Mouse (Mus musculus) Muller cell, postnatal 12 days (primary cell): ENCODE measurements around the gene Tmem102.
A peak's percentile ranks its signal among the peaks of the same experiment; 100 is the strongest.

Source experiments
- DNase-seq: peaks from one replicate; pipeline ENCODE4 v3.0.0-alpha.2; 2015; ENCODE audit errors: inconsistent ontology term

The Tmem102 gene

GRCm38 (mm10) chr11:69804972-69805909 lies at the start of gene Tmem102:
Gene Tmem102, minus strand, starts transcription at chr11:69805624.
- DNase-seq = no peak

GRCm38 (mm10) chr11:69854680-69855079 lies 49.3 kb upstream of the Tmem102 start:
- DNase-seq = no peak

GRCm38 (mm10) chr11:69853994-69854393 lies 48.6 kb upstream of the Tmem102 start:
- no peak for DNase-seq

GRCm38 (mm10) chr11:69850754-69851153 lies 45.3 kb upstream of the Tmem102 start:
- no peak for DNase-seq

GRCm38 (mm10) chr11:69849884-69850283 lies 44.5 kb upstream of the Tmem102 start:
- no peak for DNase-seq

GRCm38 (mm10) chr11:69849128-69849527 lies 43.7 kb upstream of the Tmem102 start:
- DNase-seq = no peak

GRCm38 (mm10) chr11:69848021-69848420 lies 42.6 kb upstream of the Tmem102 start:
- DNase-seq = no peak

- peak; percentile 42 for DNase-seq
Measured at GRCm38 (mm10) chr11:69846738-69847688, 41.6 kb upstream of the Tmem102 start.

GRCm38 (mm10) chr11:69846198-69846680 lies 40.8 kb upstream of the Tmem102 start, which contains the start of gene Plscr3:
Gene Plscr3, plus strand, starts transcription at chr11:69846376.
- peak; percentile 95 for DNase-seq

GRCm38 (mm10) chr11:69838714-69839104 lies 33.3 kb upstream of the Tmem102 start:
- no peak for DNase-seq

GRCm38 (mm10) chr11:69837952-69838713 lies 32.7 kb upstream of the Tmem102 start, which contains the start of gene Tmem256:
Gene Tmem256, plus strand, starts transcription at chr11:69838514.
- peak; percentile 99 for DNase-seq

- DNase-seq = no peak
Measured at GRCm38 (mm10) chr11:69837604-69837951, 32.2 kb upstream of the Tmem102 start, which contains the start of gene Nlgn2. Gene Nlgn2, minus strand, starts transcription at chr11:69837784.

- DNase-seq = peak; percentile 64
Measured at GRCm38 (mm10) chr11:69836703-69837576, 31.5 kb upstream of the Tmem102 start.

GRCm38 (mm10) chr11:69835966-69836335 lies 30.5 kb upstream of the Tmem102 start:
- no peak for DNase-seq

GRCm38 (mm10) chr11:69835326-69835965 lies 30.0 kb upstream of the Tmem102 start:
- peak; percentile 5 for DNase-seq

GRCm38 (mm10) chr11:69834001-69834549 lies 28.7 kb upstream of the Tmem102 start:
- peak; percentile 19 for DNase-seq

- no peak for DNase-seq
Measured at GRCm38 (mm10) chr11:69833554-69833953, 28.1 kb upstream of the Tmem102 start.

GRCm38 (mm10) chr11:69828832-69829231 lies 23.4 kb upstream of the Tmem102 start:
- no peak for DNase-seq

- no peak for DNase-seq
Measured at GRCm38 (mm10) chr11:69823456-69823855, 18.0 kb upstream of the Tmem102 start.
